Mouse (Mus musculus) forebrain, embryonic 12.5 days (tissue): Measurements from ENCODE around the gene Iffo2. TPM values are rescaled to one million over a fixed set of nuclear protein-coding genes. Genes with fewer than 3 reads are reported as not detected.
A peak's percentile ranks its signal among the peaks of the same experiment; 100 is the strongest.

Experiments used
- ATAC-seq: fragments of 200-750 bp; cut with Nextera tagmentation; 2 replicates; pipeline ENCODE4 v1.8.0; 2017; ENCODE audit warnings: moderate TSS enrichment; ENCODE audit not compliant: low FRiP score
- H3K27ac ChIP-seq: fragments of 300-500 bp; sonication (generic); 2 replicates; pipeline ENCODE4 v1.5.1; 2016; ENCODE audit warnings: mild to moderate bottlenecking
- H3K27me3 ChIP-seq: fragments of 300-500 bp; sonication (generic); 2 replicates; pipeline ENCODE4 v1.6.1; 2016; ENCODE audit warnings: mild to moderate bottlenecking
- H3K36me3 ChIP-seq: fragments of 300-500 bp; sonication (generic); replicated peaks from 2 replicates; pipeline ENCODE4 v1.6.1; 2016; ENCODE audit warnings: mild to moderate bottlenecking
- H3K4me1 ChIP-seq: fragments of 300-500 bp; sonication (generic); 2 replicates; pipeline ENCODE4 v1.6.1; 2016
- H3K4me2 ChIP-seq: fragments of 300-500 bp; sonication (generic); 2 replicates; pipeline ENCODE4 v1.6.1; 2016; ENCODE audit warnings: mild to moderate bottlenecking, moderate library complexity
- H3K4me3 ChIP-seq: fragments of 300-500 bp; sonication (generic); replicated peaks from 2 replicates; pipeline ENCODE4 v1.5.1; 2016; ENCODE audit warnings: mild to moderate bottlenecking
- H3K9ac ChIP-seq: fragments of 300-500 bp; sonication (generic); 2 replicates; pipeline ENCODE4 v1.6.1; 2016; ENCODE audit warnings: mild to moderate bottlenecking
- H3K9me3 ChIP-seq: fragments of 300-500 bp; sonication (generic); 2 replicates; pipeline ENCODE4 v1.6.1; 2016
- WGBS: fragments of 180-500 bp; shearing (Covaris S2); methylation state at CpG from one replicate; pipeline ENCODE4 v1.1.7; 2016; 5-methylcytosine and 5-hydroxymethylcytosine counted together
- polyA plus RNA-seq: library from polyadenylated mRNA; unstranded; fragments of >200 nt; fragmentation: Nextera tagmentation; extraction: Ambion mirVana; gene quantifications from 2 replicates; pipeline ENCODE4 v1.2.1, GENCODE M21; 2016

The Iffo2 gene
- polyA plus RNA-seq, 1 experiment from 2014 or later, result 4.5 TPM

DNA sequence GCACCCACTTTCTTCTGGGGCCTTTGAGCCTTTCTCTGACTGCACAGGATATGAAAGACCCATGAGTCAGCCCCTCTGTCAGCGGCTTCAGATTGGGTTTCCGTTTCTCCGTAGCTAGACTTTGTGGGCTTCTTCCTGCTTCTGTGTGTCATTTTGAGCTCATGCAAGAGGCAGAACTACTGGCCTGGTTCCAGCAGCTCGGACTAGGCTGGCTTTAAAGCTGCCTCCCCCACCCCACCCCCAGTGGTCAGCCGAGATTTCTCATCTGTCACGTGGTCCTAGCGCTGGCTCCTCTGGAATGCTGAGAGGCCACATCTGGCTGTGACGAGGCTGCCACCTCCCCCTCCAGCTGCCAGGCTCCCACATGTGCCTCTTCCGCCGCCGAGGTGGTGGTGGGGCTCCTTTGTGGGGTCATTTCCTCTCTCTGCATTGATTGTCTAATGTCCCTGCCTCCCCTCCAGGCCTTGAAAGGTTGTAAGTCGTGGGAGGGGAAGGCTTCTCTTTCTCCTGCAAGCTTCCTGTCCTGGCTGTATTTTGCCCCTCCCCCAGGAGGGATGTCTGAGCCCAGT is 68.7 kb downstream of the Iffo2 start:
- Histone ChIP-seq H3K9ac (peak overlapping the region; percentile 40; the same call in 1 of the 2 replicates), H3K4me2 (peak overlapping the region; percentile 43), H3K27me3 (peaks cover 7% of the 10 kb centered on the region; the same call in 1 of the 2 replicates), H3K9me3 (no peaks in the 10 kb centered on the region), H3K4me1 (peaks cover 58% of the 10 kb centered on the region), H3K4me3 (peak overlapping the region; percentile 19), H3K36me3 (no peaks in the 10 kb centered on the region), H3K27ac (peak overlapping the region; percentile 76)
- ATAC-seq, result peak; percentile 39; the same call in 1 of the 2 replicates
- under 1% methylated on average over 12 of the region's 12 CpGs for WGBS

DNA sequence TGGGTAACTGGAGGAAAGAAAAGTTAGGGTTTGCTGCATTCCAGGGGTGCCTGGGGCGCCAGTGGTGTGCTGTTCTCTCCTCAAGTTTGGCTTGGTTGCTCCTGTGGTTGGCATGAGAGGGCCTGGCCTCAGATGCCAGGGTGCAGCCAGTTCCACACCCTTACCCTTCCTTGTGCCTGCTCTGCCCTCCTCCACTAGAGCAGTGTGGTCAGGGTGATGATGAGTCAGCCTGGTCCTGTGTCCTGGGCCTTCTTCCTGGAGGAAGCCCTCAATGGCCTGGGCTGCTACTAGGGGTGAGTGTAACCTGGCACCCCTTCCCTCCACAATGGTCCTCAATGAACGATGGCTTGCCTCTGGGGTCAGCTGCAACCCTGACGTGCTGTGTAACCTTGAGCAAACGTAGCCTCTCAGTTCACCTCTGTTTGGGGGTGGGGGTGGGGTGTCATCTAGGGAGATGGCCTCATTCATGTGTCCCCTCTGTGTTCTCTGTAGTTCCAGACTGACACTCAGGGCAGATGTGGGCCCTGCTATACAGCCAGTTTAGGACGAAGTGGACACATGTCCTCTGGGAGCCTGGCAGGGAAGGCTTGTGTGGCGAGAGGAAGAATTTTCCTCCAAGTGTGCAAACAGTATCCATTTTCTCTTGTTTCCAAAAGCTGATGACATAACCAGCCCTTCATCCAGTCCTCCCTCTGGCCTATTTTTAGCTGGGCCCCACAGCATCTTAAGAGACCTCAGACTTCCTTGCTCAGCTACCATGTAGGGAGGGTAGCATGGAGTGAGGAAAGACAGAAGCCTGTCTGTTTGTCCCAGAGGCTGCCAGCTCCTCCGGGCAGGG is 71.4 kb downstream of the Iffo2 start:
- H3K27ac ChIP-seq, result peak overlapping the region; percentile 19; the same call in 1 of the 2 replicates

DNA sequence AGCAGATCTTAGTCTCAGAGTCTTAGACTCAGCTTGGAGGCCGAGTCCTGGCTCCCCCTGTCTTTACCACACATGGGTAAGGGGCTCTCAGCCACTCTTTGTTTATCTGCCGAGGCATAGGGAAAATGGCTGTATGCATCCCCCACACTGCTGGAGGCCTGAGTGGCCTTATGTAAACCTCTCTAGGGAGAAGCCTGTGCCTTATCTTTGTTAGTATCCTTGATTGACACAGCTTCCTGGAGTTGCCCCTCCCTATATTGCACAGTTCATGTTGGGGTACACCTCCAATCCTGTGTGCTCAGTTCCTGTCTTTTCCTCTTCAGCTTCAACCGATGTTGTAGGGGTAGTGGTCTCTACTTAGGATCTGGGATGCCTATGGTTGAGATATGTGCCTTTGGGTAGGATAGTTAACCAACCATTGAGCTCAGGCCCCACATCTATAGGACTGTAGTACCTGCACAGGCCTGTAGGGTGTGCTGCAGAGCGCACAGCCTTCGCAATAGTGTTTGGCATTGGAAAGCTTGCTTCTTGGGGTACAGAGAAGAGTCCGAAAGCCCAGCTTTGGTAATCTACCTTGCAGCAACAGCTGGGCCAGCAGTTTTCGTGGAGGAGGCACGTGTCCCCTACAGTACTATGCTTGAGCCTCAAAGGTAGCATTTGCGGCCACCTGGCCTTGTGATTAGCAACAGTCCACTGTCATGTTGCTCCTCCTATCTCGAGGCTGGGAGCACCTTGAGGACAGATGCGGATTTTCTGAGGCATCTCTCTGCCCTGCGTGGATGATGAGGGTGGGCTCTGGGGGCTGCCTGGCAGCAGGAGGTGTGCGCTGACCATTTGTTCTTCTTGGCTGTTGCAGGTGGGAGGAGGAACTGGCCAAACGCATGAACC is 72.3 kb downstream of the Iffo2 start, which contains the start of gene Gm21969:
TSS of gene Gm21969 (plus strand) at position 830 of the 888 bp plus-strand sequence.
- Histone ChIP-seq H3K4me3 (no peak within 1 kb of the TSS), H3K9me3 (no peaks in the 10 kb centered on the region), H3K36me3 (0 out of 2 replicates have a peak, but pooled peaks cover 5% of the 10 kb centered on the region), H3K27ac (peak within 1 kb of the TSS; percentile 19; the same call in 1 of the 2 replicates), H3K4me2 (no peak within 1 kb of the TSS), H3K9ac (no peak within 1 kb of the TSS), H3K27me3 (peaks cover 4% of the 10 kb centered on the region; the same call in 1 of the 2 replicates), H3K4me1 (peaks cover 33% of the 10 kb centered on the region)
- WGBS, result 46% methylated on average over 14 of the region's 14 CpGs
- no peak for ATAC-seq

More for the DNA sequence above, 71.4 kb downstream of the Iffo2 start:
- Histone ChIP-seq H3K4me1 (peaks cover 42% of the 10 kb centered on the region), H3K4me3 (no peak overlapping the region), H3K36me3 (0 out of 2 replicates have a peak, but pooled peaks cover 3% of the 10 kb centered on the region), H3K9me3 (no peaks in the 10 kb centered on the region), H3K9ac (no peak overlapping the region), H3K27me3 (peaks cover 7% of the 10 kb centered on the region; the same call in 1 of the 2 replicates), H3K4me2 (no peak overlapping the region)
- WGBS, result 79% methylated on average over 7 of the region's 7 CpGs
- no peak for ATAC-seq

DNA sequence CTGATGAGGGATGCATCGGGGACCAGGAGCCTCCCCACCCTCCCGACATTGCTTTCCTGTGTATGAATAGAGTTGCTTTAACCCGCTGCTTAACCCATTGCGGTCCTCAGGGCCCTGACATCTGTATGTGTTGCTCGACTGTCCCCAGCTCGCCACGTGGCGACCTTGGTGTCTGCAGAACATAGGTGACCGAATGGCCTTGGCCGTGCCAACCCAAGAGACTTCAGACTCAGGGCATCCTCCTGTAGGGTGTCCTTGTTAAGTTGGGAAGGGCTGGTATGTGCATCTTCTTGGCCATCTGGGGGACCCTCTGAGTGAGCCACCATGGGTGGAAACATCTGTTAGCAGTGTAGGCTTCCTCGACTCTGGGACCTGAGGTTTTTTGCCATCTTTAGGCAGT is 74.9 kb downstream of the Iffo2 start:
- Histone ChIP-seq H3K4me2 (no peak overlapping the region), H3K4me3 (no peak overlapping the region), H3K27me3 (no peaks in the 10 kb centered on the region), H3K4me1 (peaks cover 8% of the 10 kb centered on the region; the same call in 1 of the 2 replicates), H3K27ac (no peak overlapping the region), H3K36me3 (0 out of 2 replicates have a peak, but pooled peaks cover 5% of the 10 kb centered on the region), H3K9ac (no peak overlapping the region), H3K9me3 (no peaks in the 10 kb centered on the region)
- ATAC-seq, result no peak
- 90% methylated on average over 11 of the region's 11 CpGs for WGBS

DNA sequence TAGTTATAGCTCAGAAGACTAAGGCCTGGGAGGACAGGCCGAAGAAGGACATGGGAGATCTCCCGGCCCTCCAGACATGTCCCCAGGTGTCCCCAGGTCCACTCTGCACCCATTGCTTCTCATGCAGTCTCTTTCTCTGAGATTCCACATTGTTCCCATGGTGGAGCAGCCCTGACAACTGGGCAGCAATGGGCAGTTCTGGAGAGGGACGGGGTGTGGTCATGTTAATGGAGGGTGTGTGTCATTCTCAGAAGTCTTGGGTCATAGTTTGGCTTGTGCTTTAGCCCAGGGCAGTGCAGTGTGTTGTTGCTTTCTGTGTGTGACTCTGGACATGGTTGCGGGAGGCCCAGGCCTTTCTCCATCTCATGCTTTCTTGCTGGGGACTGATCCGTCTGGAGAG is 76.4 kb downstream of the Iffo2 start:
- 0 out of 2 replicates have a peak, but pooled peaks cover 5% of the 10 kb centered on the region for H3K36me3 ChIP-seq

DNA sequence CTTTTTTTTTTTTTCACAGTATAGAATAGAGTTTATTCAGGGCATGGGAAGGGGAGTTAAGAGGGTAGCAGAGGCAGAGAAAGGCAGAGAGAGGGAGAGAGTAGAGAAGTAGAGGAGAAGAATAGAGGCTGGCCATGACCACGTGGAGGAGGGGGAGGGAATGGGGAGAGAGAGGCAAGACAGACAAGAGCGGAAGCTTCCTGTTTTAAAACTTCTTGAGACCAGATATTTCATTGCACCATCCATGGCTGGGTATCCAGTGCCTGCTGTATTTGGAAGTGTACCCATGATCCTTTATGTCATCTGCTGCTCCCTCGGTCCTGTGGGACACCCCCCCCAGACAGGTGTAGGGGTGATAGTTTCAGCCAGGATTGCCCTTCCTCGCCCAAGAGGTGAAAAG is 78.6 kb downstream of the Iffo2 start:
- Histone ChIP-seq H3K27me3 (no peaks in the 10 kb centered on the region), H3K4me1 (peaks cover 10% of the 10 kb centered on the region), H3K4me2 (no peak overlapping the region), H3K9ac (no peak overlapping the region), H3K9me3 (no peaks in the 10 kb centered on the region), H3K27ac (no peak overlapping the region), H3K36me3 (peaks cover 16% of the 10 kb centered on the region), H3K4me3 (no peak overlapping the region)
- WGBS, result 66% methylated on average over 4 of the region's 4 CpGs
- no peak for ATAC-seq

More for the DNA sequence above, 76.4 kb downstream of the Iffo2 start:
- H3K27ac ChIP-seq, result no peak overlapping the region
- no peaks in the 10 kb centered on the region for H3K9me3 ChIP-seq
- 90% methylated on average over 5 of the region's 5 CpGs for WGBS
- H3K4me3 ChIP-seq, result no peak overlapping the region
- H3K27me3 ChIP-seq, result no peaks in the 10 kb centered on the region
- H3K4me2 ChIP-seq, result no peak overlapping the region
- no peak overlapping the region for H3K9ac ChIP-seq
- peaks cover 15% of the 10 kb centered on the region for H3K4me1 ChIP-seq
- no peak for ATAC-seq

DNA sequence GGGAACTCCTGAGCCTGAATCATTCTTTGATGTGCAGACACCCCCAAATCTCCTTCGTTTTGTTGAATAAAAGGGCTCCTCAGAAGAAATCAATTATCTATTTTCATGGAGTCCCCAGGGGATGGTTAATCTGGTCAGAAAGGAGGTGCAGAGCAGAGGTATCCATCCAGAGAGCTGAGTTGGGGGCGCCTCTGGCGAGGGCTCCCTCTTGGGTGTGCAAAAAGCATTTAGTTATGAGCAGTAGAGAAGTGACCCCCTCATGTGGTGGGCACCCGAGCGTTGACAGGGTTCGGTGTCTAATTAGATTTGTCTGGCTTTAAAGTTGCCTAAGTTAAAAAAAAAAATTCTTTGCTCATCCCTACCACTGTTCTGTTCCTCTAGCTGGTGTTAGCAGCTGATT is 80.6 kb downstream of the Iffo2 start:
- Histone ChIP-seq H3K27ac (peak overlapping the region; percentile 61), H3K4me2 (peak overlapping the region; percentile 44; the same call in 1 of the 2 replicates), H3K27me3 (no peaks in the 10 kb centered on the region), H3K36me3 (peaks cover 22% of the 10 kb centered on the region), H3K4me3 (no peak overlapping the region), H3K9ac (no peak overlapping the region), H3K4me1 (peaks cover 13% of the 10 kb centered on the region), H3K9me3 (no peaks in the 10 kb centered on the region)
- no peak for ATAC-seq
- 47% methylated on average over 6 of the region's 6 CpGs for WGBS

DNA sequence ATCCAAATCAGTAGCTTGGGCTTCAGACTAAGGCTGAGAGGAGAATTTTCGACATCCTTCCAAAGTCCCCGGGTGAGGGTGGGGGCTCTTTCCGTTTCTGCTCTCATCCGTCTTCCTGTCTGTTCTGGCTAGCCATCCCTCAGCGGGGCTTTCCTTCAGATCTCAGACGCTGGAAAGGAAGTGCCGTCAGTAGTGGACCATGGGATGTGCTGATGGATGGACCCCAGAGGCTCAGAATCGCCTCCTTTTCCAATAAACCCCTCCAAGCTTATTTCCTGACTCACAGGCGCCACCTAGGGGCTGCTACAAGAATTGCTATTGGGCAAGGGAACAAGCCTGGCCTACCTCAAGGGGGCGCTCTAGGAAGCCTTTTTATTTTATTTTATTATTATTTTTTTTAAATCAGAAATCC is 81.2 kb downstream of the Iffo2 start:
- H3K4me1 ChIP-seq, result peaks cover 18% of the 10 kb centered on the region
- H3K4me2 ChIP-seq, result peak overlapping the region; percentile 44
- H3K36me3 ChIP-seq, result peaks cover 21% of the 10 kb centered on the region
- 14% methylated on average over 10 of the region's 10 CpGs for WGBS
- H3K9me3 ChIP-seq, result no peaks in the 10 kb centered on the region
- peak overlapping the region; percentile 61 for H3K27ac ChIP-seq
- peak overlapping the region; percentile 19; the same call in 1 of the 2 replicates for H3K4me3 ChIP-seq
- H3K9ac ChIP-seq, result peak overlapping the region; percentile 29; the same call in 1 of the 2 replicates
- no peaks in the 10 kb centered on the region for H3K27me3 ChIP-seq
- peak; percentile 52 for ATAC-seq

DNA sequence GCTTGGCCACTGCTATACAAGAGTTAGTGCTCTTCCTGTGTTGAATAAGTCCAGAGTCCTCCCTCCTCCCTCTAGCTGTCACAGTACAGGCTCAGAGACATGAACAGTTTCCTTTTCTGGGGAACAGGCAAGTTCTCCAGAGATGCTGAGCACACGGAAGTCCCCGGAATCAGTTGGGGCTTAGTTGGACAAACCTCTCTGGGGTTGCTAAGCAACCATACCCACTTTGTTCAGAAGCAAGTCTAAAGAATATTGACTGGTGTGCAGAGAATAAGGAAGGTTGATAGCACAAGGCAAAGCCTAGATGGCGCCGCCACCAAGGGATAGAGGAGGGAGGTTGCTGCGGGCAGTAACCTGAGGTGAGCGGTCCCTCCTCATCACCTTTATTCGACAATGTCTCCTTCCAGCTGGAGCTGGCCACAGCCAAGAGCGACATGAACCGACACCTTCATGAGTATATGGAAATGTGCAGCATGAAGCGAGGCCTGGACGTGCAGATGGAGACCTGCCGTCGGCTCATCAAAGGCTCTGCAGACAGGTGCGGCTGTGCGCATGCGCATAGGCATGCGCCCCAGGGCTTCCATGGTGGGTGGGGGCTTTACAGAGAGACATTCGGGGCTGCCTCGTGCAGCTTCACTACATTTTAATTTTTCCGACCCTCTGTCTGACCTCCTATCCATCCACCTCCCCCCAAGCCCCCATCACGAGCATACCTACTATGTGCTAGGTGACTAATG is 84.3 kb downstream of the Iffo2 start:
- Histone ChIP-seq H3K4me2 (no peak overlapping the region), H3K4me1 (peaks cover 28% of the 10 kb centered on the region), H3K36me3 (peaks cover 17% of the 10 kb centered on the region), H3K9ac (no peak overlapping the region), H3K27ac (no peak overlapping the region), H3K27me3 (0 out of 2 replicates have a peak, but pooled peaks cover 2% of the 10 kb centered on the region), H3K9me3 (no peaks in the 10 kb centered on the region), H3K4me3 (no peak overlapping the region)
- no peak for ATAC-seq
- whole genome bisulfite sequencing, result 94% methylated on average over 21 of the region's 21 CpGs

DNA sequence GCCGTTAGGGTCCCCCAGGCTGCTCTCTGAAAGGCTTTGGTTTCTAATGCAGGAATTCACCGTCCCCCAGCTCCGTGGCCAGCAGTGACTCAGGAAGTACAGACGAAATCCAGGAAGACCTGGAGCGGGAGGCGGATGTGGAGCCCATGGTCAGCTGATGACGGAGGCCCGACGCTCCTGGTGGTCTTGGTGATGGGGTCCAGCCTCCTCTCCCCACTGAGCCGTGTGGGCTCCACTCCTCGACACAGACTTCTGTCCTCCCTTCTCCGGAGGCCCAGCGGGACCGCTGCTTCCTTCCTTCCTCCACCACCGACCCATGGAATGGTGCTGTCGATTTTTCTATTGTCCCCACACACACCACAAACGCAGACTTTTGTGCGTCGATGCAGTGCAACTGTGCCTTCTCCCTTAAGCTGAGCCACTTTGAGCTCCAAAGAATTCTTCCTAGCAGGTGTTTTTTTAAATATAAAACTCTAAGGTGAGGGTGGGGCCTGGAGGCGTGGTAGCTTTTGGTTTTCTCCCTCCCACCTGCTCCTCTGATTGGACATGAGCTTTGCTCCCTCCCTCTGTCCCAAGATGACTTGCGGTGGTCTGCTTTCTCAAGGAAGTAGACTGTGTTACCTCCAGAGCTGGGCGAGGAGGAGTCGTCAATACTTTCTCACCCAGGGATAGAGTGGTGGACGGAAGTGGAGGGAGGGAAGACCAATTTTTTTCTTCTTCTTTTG is 86.1 kb downstream of the Iffo2 start:
- Histone ChIP-seq H3K36me3 (peaks cover 17% of the 10 kb centered on the region), H3K27ac (peak overlapping the region; percentile 66), H3K27me3 (0 out of 2 replicates have a peak, but pooled peaks cover 2% of the 10 kb centered on the region), H3K4me2 (peak overlapping the region; percentile 78), H3K9me3 (no peaks in the 10 kb centered on the region), H3K4me1 (peaks cover 19% of the 10 kb centered on the region), H3K4me3 (peak overlapping the region; percentile 54), H3K9ac (peak overlapping the region; percentile 70)
- peak; percentile 88 for ATAC-seq
- WGBS, result 6% methylated on average over 24 of the region's 24 CpGs
